Mouse (Mus musculus): ENCODE results near the gene Gm45261. TPM values are rescaled to one million over a fixed set of nuclear protein-coding genes. Genes with fewer than 3 reads are reported as not detected.

The Gm45261 gene
- polyA plus RNA-seq, 1 experiment from 2014 or later = not detected

Other genes with a start within 250 kb of the Gm45261 start
- gene Fam124b, start 243.0 kb downstream of the Gm45261 start, polyA plus RNA-seq (2015; fragmentation: Nextera tagmentation; extraction: Ambion mirVana) = 0.67 and 1.7 TPM in 2 replicates
- gene Cul3, start 121.0 kb downstream of the Gm45261 start, polyA plus RNA-seq (2015; fragmentation: Nextera tagmentation; extraction: Ambion mirVana) = 26.4 and 28.2 TPM in 2 replicates